Mouse (Mus musculus): Measurements from ENCODE around the gene Adk. TPM values are rescaled to one million over a fixed set of nuclear protein-coding genes. Genes with fewer than 3 reads are reported as not detected.
A peak's percentile ranks its signal among the peaks of the same experiment; 100 is the strongest.

Gene Adk
- polyA plus RNA-seq, 2 experiments: 56.9 to 180 TPM

- Histone ChIP-seq H3K4me3 (ENCODE audit: insufficient read depth in 1 of 2, low read depth in 2 of 2, low read length in 2 of 2) (no peak overlapping the region), H3K9me3 (ENCODE audit: control insufficient read depth, low read length) (no peaks in the 10 kb centered on the region), H3K36me3 (replicated peaks; ENCODE audit: control insufficient read depth, insufficient read depth, low read depth) (no peaks in the 10 kb centered on the region), H3K27me3 (ENCODE audit: control insufficient read depth, insufficient read depth, low read length) (no peaks in the 10 kb centered on the region), H3K4me1 (replicated peaks; ENCODE audit: control insufficient read depth in 2 of 2, insufficient read depth in 2 of 2, low read length in 1 of 2) (no peaks in the 10 kb centered on the region), H3K9ac (replicated peaks) (no peak overlapping the region), H3K4me2 (ENCODE audit: low read depth) (no peak overlapping the region), H3K27ac (no peak overlapping the region)
- peak; percentile 80 for TF ChIP-seq CTCF (IDR thresholded peaks at IDR 0.05; ENCODE audit: low read depth)
- TF ChIP-seq EP300 (IDR thresholded peaks at IDR 0.05; ENCODE audit: low read depth): no peak
- 32% methylated on average over 1 of the region's 1 CpGs for WGBS (ENCODE audit: insufficient replicate concordance)
- DNase-seq (ENCODE audit: low read depth in 3 of 3, low spot score in 3 of 3) (peak; percentile 36 to 49 (median 40)), ATAC-seq (ENCODE audit: insufficient read depth) (no peak; the same call in 1 of the 2 replicates)
Measured at GRCm38 (mm10) chr14:21136906-21137305, 84.5 kb downstream of the Adk start.

GRCm38 (mm10) chr14:21142603-21143002, 90.2 kb downstream of the Adk start:
- Histone ChIP-seq H3K27ac (no peak overlapping the region), H3K9ac (replicated peaks) (no peak overlapping the region), H3K4me1 (replicated peaks; ENCODE audit: control insufficient read depth in 2 of 2, insufficient read depth in 2 of 2, low read length in 1 of 2) (no peaks in the 10 kb centered on the region; a peak in 1 of 4 replicates), H3K4me3 (ENCODE audit: insufficient read depth in 1 of 2, low read depth in 2 of 2, low read length in 2 of 2) (no peak overlapping the region), H3K9me3 (ENCODE audit: control insufficient read depth, low read length) (no peaks in the 10 kb centered on the region), H3K27me3 (ENCODE audit: control insufficient read depth, insufficient read depth, low read length) (no peaks in the 10 kb centered on the region), H3K36me3 (replicated peaks; ENCODE audit: control insufficient read depth, insufficient read depth, low read depth) (no peaks in the 10 kb centered on the region), H3K4me2 (ENCODE audit: low read depth) (no peak overlapping the region)
- ATAC-seq (ENCODE audit: insufficient read depth) (no peak), DNase-seq (ENCODE audit: low read depth in 3 of 3, low spot score in 3 of 3) (no peak)
- no peak for TF ChIP-seq CTCF (IDR thresholded peaks at IDR 0.05; ENCODE audit: low read depth)
- TF ChIP-seq EP300 (IDR thresholded peaks at IDR 0.05; ENCODE audit: low read depth): no peak
- WGBS (ENCODE audit: insufficient replicate concordance): 68% methylated on average over 1 of the region's 1 CpGs

- no peaks in the 10 kb centered on the region; a peak in 1 of 4 replicates for H3K4me1 ChIP-seq (replicated peaks; ENCODE audit: control insufficient read depth in 2 of 2, insufficient read depth in 2 of 2, low read length in 1 of 2)
- H3K36me3 ChIP-seq (replicated peaks; ENCODE audit: control insufficient read depth, insufficient read depth, low read depth): no peaks in the 10 kb centered on the region
- 65% methylated on average over 8 of the region's 8 CpGs for WGBS (ENCODE audit: insufficient replicate concordance)
- no peak for ATAC-seq (ENCODE audit: insufficient read depth)
- H3K4me3 ChIP-seq (ENCODE audit: insufficient read depth in 1 of 2, low read depth in 2 of 2, low read length in 2 of 2): no peak overlapping the region
- no peak for DNase-seq (ENCODE audit: low read depth in 3 of 3, low spot score in 3 of 3)
- H3K27me3 ChIP-seq (ENCODE audit: control insufficient read depth, insufficient read depth, low read length): no peaks in the 10 kb centered on the region
- H3K27ac ChIP-seq: no peak overlapping the region
- TF ChIP-seq EP300 (IDR thresholded peaks at IDR 0.05; ENCODE audit: low read depth) (no peak), CTCF (IDR thresholded peaks at IDR 0.05; ENCODE audit: low read depth) (peak; percentile 49)
- no peaks in the 10 kb centered on the region for H3K9me3 ChIP-seq (ENCODE audit: control insufficient read depth, low read length)
- H3K9ac ChIP-seq (replicated peaks): no peak overlapping the region
- H3K4me2 ChIP-seq (ENCODE audit: low read depth): no peak overlapping the region
Measured at GRCm38 (mm10) chr14:21143406-21144115, 91.2 kb downstream of the Adk start.

- Histone ChIP-seq H3K36me3 (replicated peaks; ENCODE audit: control insufficient read depth, insufficient read depth, low read depth) (no peaks in the 10 kb centered on the region), H3K27ac (no peak overlapping the region), H3K4me1 (replicated peaks; ENCODE audit: control insufficient read depth in 2 of 2, insufficient read depth in 2 of 2, low read length in 1 of 2) (no peaks in the 10 kb centered on the region; a peak in 2 of 4 replicates), H3K4me2 (ENCODE audit: low read depth) (no peak overlapping the region), H3K9me3 (ENCODE audit: control insufficient read depth, low read length) (no peaks in the 10 kb centered on the region), H3K9ac (replicated peaks) (no peak overlapping the region), H3K27me3 (ENCODE audit: control insufficient read depth, insufficient read depth, low read length) (no peaks in the 10 kb centered on the region), H3K4me3 (ENCODE audit: insufficient read depth in 1 of 2, low read depth in 2 of 2, low read length in 2 of 2) (no peak overlapping the region)
- TF ChIP-seq EP300 (IDR thresholded peaks at IDR 0.05; ENCODE audit: low read depth) (no peak), CTCF (IDR thresholded peaks at IDR 0.05; ENCODE audit: low read depth) (no peak)
- DNase-seq (ENCODE audit: low read depth in 3 of 3, low spot score in 3 of 3) (no peak), ATAC-seq (ENCODE audit: insufficient read depth) (no peak)
- WGBS (ENCODE audit: insufficient replicate concordance): 87% methylated on average over 1 of the region's 1 CpGs
Measured at GRCm38 (mm10) chr14:21147171-21147570, 94.8 kb downstream of the Adk start.

GRCm38 (mm10) chr14:21150301-21150700, 97.9 kb downstream of the Adk start:
- H3K27ac ChIP-seq: no peak overlapping the region
- H3K27me3 ChIP-seq (ENCODE audit: control insufficient read depth, insufficient read depth, low read length): no peaks in the 10 kb centered on the region
- no peak overlapping the region for H3K4me3 ChIP-seq (ENCODE audit: insufficient read depth in 1 of 2, low read depth in 2 of 2, low read length in 2 of 2)
- H3K9me3 ChIP-seq (ENCODE audit: control insufficient read depth, low read length): no peaks in the 10 kb centered on the region
- TF ChIP-seq CTCF (IDR thresholded peaks at IDR 0.05; ENCODE audit: low read depth) (no peak), EP300 (IDR thresholded peaks at IDR 0.05; ENCODE audit: low read depth) (no peak)
- WGBS (ENCODE audit: insufficient replicate concordance): 61% methylated on average over 4 of the region's 4 CpGs
- H3K4me2 ChIP-seq (ENCODE audit: low read depth): no peak overlapping the region
- no peaks in the 10 kb centered on the region for H3K36me3 ChIP-seq (replicated peaks; ENCODE audit: control insufficient read depth, insufficient read depth, low read depth)
- ATAC-seq (ENCODE audit: insufficient read depth) (no peak), DNase-seq (ENCODE audit: low read depth in 3 of 3, low spot score in 3 of 3) (no peak)
- H3K4me1 ChIP-seq (replicated peaks; ENCODE audit: control insufficient read depth in 2 of 2, insufficient read depth in 2 of 2, low read length in 1 of 2): no peaks in the 10 kb centered on the region; a peak in 1 of 4 replicates
- H3K9ac ChIP-seq (replicated peaks): no peak overlapping the region

Measured in liver, embryonic 14.5 days (tissue).